Mouse (Mus musculus): ENCODE results near the gene Tmem150c. TPM values are rescaled to one million over a fixed set of nuclear protein-coding genes. Genes with fewer than 3 reads are reported as not detected.

The Tmem150c gene
- polyA plus RNA-seq, 1 experiment from 2014 or later, result 0.11 TPM

Other genes starting within 250 kb of the Tmem150c start
- 128 to 349 TPM (median 265 TPM) in 3 replicates for gene Hnrnpd, start 180.9 kb downstream of the Tmem150c start, polyA plus RNA-seq (2018)
- gene 4930524J08Rik, start 180.7 kb downstream of the Tmem150c start, polyA plus RNA-seq (2018), result 0.43 to 2.0 TPM (median 0.88 TPM) in 3 replicates
- gene Hnrnpdl, start 120.1 kb downstream of the Tmem150c start, polyA plus RNA-seq (2018), result 82.5 to 143 TPM (median 94.5 TPM) in 3 replicates
- 16.4 to 24.9 TPM (median 18.8 TPM) in 3 replicates for gene Enoph1, start 119.8 kb downstream of the Tmem150c start, polyA plus RNA-seq (2018)